Mouse (Mus musculus) embryonic fibroblast, embryonic 13.5 days (primary cell): ENCODE results near the gene Fam187b.

Experiments used
- CTCF ChIP-seq: IDR thresholded peaks from 2 replicates; pipeline ENCODE4 v1.5.1; 2011; ENCODE audit warnings: mild to moderate bottlenecking, control low read depth, low read length, moderate library complexity, borderline replicate concordance; ENCODE audit not compliant: insufficient read depth
- POLR2A ChIP-seq: IDR thresholded peaks from 2 replicates; pipeline ENCODE4 v1.6.1; 2011; ENCODE audit warnings: low read depth, mild to moderate bottlenecking, control low read depth, low read length, moderate library complexity

- TF ChIP-seq POLR2A: no peak
- no peak for TF ChIP-seq CTCF
These were observed 952 bp upstream of the Fam187b start for GRCm38 (mm10) chr7:30972426-30973250.
